Mouse (Mus musculus) left cerebral cortex, postnatal 10 days (tissue): ENCODE data around the gene Rbm7. TPM values are rescaled to one million over a fixed set of nuclear protein-coding genes. Genes with fewer than 3 reads are reported as not detected.

Source experiments
- DNase-seq, 2 experiments: peaks; one replicate each; pipeline ENCODE4 v3.0.0; 2021 to 2022; ENCODE audit warnings: low spot score in 2 of 2, mixed read lengths in 1 of 2; ENCODE audit errors: extremely low spot score in 1 of 2
- intact Hi-C: fragments of 180-260 bp; cut with DNase I; formaldehyde crosslinking; loops from one replicate; pipeline ENCODE4 v1.15.1; 2025
- microRNA-seq: library from miRNA; unstranded; fragments of <30 nt; microRNA quantifications from one replicate; pipeline ENCODE4 v1.2.0, GENCODE M21; 2022
- total RNA-seq, 2 experiments: library from RNA; stranded (reverse); gene quantifications; 2 replicates each; pipeline ENCODE4 v1.2.3; 2021

The Rbm7 gene
- total RNA-seq, 2 experiments from 2014 or later, result 35.1 to 36.6 TPM

- intact Hi-C loops, result no loop called here
- no peak for DNase-seq
Measured at GRCm38 (mm10) chr9:48447783-48448209, 47.3 kb downstream of the Rbm7 start.

GRCm38 (mm10) chr9:48444821-48445220, 50.3 kb downstream of the Rbm7 start:
- intact Hi-C loops, result no loop called here

GRCm38 (mm10) chr9:48443873-48444272, 51.2 kb downstream of the Rbm7 start:
- no peak for DNase-seq
- intact Hi-C loops, result no loop called here

More at GRCm38 (mm10) chr9:48444821-48445220, 50.3 kb downstream of the Rbm7 start:
- DNase-seq, result no peak

Small RNAs within 50 kb of the gene (microRNA-seq; reads per million reads assigned to microRNA genes)
- not detected for gene Gm23653

Other genes starting within 250 kb of the Rbm7 start
- gene Nxpe2, start 141.8 kb downstream of the Rbm7 start, total RNA-seq, result under 1 TPM; 0.19 to 0.24 TPM
- gene Rexo2, start 14.7 kb downstream of the Rbm7 start, total RNA-seq, result 100 to 1,000 TPM; 102 to 109 TPM
- gene Gm5617, start 143 bp upstream of the Rbm7 start, total RNA-seq, result 1 to 10 TPM; 9.3 to 9.7 TPM
- 1 to 10 TPM; 8.0 to 9.7 TPM for gene Nnmt, start 109.9 kb upstream of the Rbm7 start, total RNA-seq